Mouse (Mus musculus): ENCODE measurements around the gene Fam69b.

- TF ChIP-seq CTCF (IDR thresholded peaks at IDR 0.05; ENCODE audit: control insufficient read depth, insufficient read depth, insufficient replicate concordance, low read depth, low read length) (no peak), POLR2A (IDR thresholded peaks at IDR 0.05; ENCODE audit: control insufficient read depth, low read depth, low read length) (no peak)
These were observed 19.0 kb upstream of the Fam69b start for GRCm38 (mm10) chr2:26609261-26609661.
